9 mouse cellular contexts compared by ENCODE assay signal in genomic region chr12:84546028-84546427, GRCm38 (mm10). TPM values are rescaled to one million over a fixed set of nuclear protein-coding genes. Genes with fewer than 3 reads are reported as not detected.
DNase-seq lines count a peak whose midpoint lies in the region; ATAC-seq and TF ChIP-seq lines count a peak whose summit lies in the region.
"Had no signal": no experiment of that assay in that cellular context is flagged by ENCODE, and none has a peak within 500 bp of the region (broad histone marks: within the 10 kb centered on the region; RNA-seq: fewer than 3 reads in every experiment).

No protein-coding gene starts in this region.

- H3K4me1 ChIP-seq in E14TG2a.4 (replicated peaks; ENCODE audit: low read depth, low read length), result peaks cover 34% of the 10 kb centered on the region
- no peaks in the 10 kb centered on the region for H3K4me1 ChIP-seq in bone marrow macrophage, adult 2 months (ENCODE audit: control insufficient read depth, insufficient read depth, low read length)
- H3K4me1 ChIP-seq in embryonic facial prominence, embryonic 15.5 days, result no peaks in the 10 kb centered on the region
- no peaks in the 10 kb centered on the region for H3K4me1 ChIP-seq in heart, postnatal 0 days (ENCODE audit: control insufficient read depth, insufficient read depth)
- H3K4me1 ChIP-seq in lung, adult 2 months (ENCODE audit: control insufficient read depth, insufficient read depth, low read length), result no peaks in the 10 kb centered on the region

- peak; percentile 67; the same call in 1 of the 2 replicates for ATAC-seq in embryonic facial prominence, embryonic 15.5 days (ENCODE audit: insufficient number of reproducible peaks, low FRiP score, low TSS enrichment, low read depth)
- peak; percentile 69 for ATAC-seq in heart, postnatal 0 days (ENCODE audit: insufficient read depth, low read depth)
- ATAC-seq in neutrophil, adult 5-6 weeks (ENCODE audit: extremely low read depth, insufficient number of reproducible peaks, low FRiP score, poor library complexity, severe bottlenecking), result peak; percentile 66

- TF ChIP-seq EP300 in heart, postnatal 0 days (IDR thresholded peaks at IDR 0.05; ENCODE audit: low read depth), result no peak

- no peak overlapping the region for H3K9ac ChIP-seq in embryonic facial prominence, embryonic 15.5 days
- H3K9ac ChIP-seq in heart, postnatal 0 days (replicated peaks; ENCODE audit: low read depth, low read length), result no peak overlapping the region

- no peak overlapping the region for H3K27ac ChIP-seq in bone marrow macrophage, adult 2 months (ENCODE audit: insufficient read depth, low read depth, low read length)
- no peak overlapping the region for H3K27ac ChIP-seq in embryonic facial prominence, embryonic 15.5 days (replicated peaks)
- H3K27ac ChIP-seq in heart, postnatal 0 days (ENCODE audit: low read depth), result no peak overlapping the region

- no peak for TF ChIP-seq POLR2A in bone marrow macrophage, adult 2 months (IDR thresholded peaks at IDR 0.05; ENCODE audit: borderline replicate concordance, low read depth, low read length)
- TF ChIP-seq POLR2A in lung, adult 2 months (IDR thresholded peaks at IDR 0.05; ENCODE audit: borderline replicate concordance, extremely low read depth, low read depth, low read length), result no peak

- H3K9me3 ChIP-seq in E14TG2a.4 (ENCODE audit: low read length), result no peaks in the 10 kb centered on the region
- no peaks in the 10 kb centered on the region for H3K9me3 ChIP-seq in embryonic facial prominence, embryonic 15.5 days (replicated peaks)
- no peaks in the 10 kb centered on the region for H3K9me3 ChIP-seq in heart, postnatal 0 days (replicated peaks; ENCODE audit: control insufficient read depth, low read length)

- 0 out of 2 replicates have a peak, but pooled peaks cover 3% of the 10 kb centered on the region for H3K27me3 ChIP-seq in E14TG2a.4 (ENCODE audit: insufficient read depth, low read length)
- no peaks in the 10 kb centered on the region for H3K27me3 ChIP-seq in embryonic facial prominence, embryonic 15.5 days
- no peaks in the 10 kb centered on the region for H3K27me3 ChIP-seq in heart, postnatal 0 days (ENCODE audit: control insufficient read depth, insufficient read depth, low read length)

- H3K36me3 ChIP-seq in E14TG2a.4 (ENCODE audit: insufficient read depth, low read length), result no peaks in the 10 kb centered on the region
- H3K36me3 ChIP-seq in embryonic facial prominence, embryonic 15.5 days, result no peaks in the 10 kb centered on the region
- no peaks in the 10 kb centered on the region for H3K36me3 ChIP-seq in heart, postnatal 0 days (replicated peaks; ENCODE audit: control insufficient read depth, insufficient read depth, low read length)

- no peak overlapping the region for H3K4me3 ChIP-seq in E14TG2a.4 (replicated peaks; ENCODE audit: low read length)
- H3K4me3 ChIP-seq in bone marrow macrophage, adult 2 months (ENCODE audit: insufficient read depth, low read length), result no peak overlapping the region
- H3K4me3 ChIP-seq in embryonic facial prominence, embryonic 15.5 days (replicated peaks), result no peak overlapping the region
- no peak overlapping the region for H3K4me3 ChIP-seq in heart, postnatal 0 days (ENCODE audit: low read depth, low read length)
- H3K4me3 ChIP-seq in lung, adult 2 months (replicated peaks; ENCODE audit: extremely low read depth, low read depth, low read length), result no peak overlapping the region

- TF ChIP-seq CTCF in E14TG2a.4 (conservative IDR thresholded peaks at IDR 0.05; ENCODE audit: low read length), result peak; percentile 98
- peak; percentile 52 for TF ChIP-seq CTCF in bone marrow macrophage, adult 2 months (IDR thresholded peaks at IDR 0.05; ENCODE audit: low read depth, low read length)
- peak; percentile 86 for TF ChIP-seq CTCF in heart, postnatal 0 days (IDR thresholded peaks at IDR 0.05; ENCODE audit: low read depth)
- TF ChIP-seq CTCF in lung, adult 2 months (IDR thresholded peaks at IDR 0.05; ENCODE audit: insufficient read depth, low read length), result peak; percentile 87

- WGBS in embryonic facial prominence, embryonic 15.5 days, result 4% methylated on average over 12 of the region's 12 CpGs
- 6% methylated on average over 12 of the region's 12 CpGs for whole genome bisulfite sequencing in heart, postnatal 0 days
- 4% methylated on average over 12 of the region's 12 CpGs for WGBS in lung, adult 2 months

- no peak overlapping the region for H3K4me2 ChIP-seq in embryonic facial prominence, embryonic 15.5 days (replicated peaks)
- no peak overlapping the region for H3K4me2 ChIP-seq in heart, postnatal 0 days (ENCODE audit: low read depth, low read length)

- DNase-seq in heart, postnatal 0 days (ENCODE audit: low spot score), result peak; percentile 67
- DNase-seq in kidney, postnatal 10 days, result peak; percentile 79
- DNase-seq in lung, adult 2 months, result peak; percentile 54
- DNase-seq in urinary bladder, adult 2 months (ENCODE audit: low spot score), result peak; percentile 31

RNA-seq across cellular contexts. Expression of gene Vsx2, which starts 23.5 kb away (rescaled TPM):
- not detected in 2 replicates for polyA plus RNA-seq in bone marrow macrophage, adult 2 months (2012; ENCODE audit: insufficient read depth, insufficient read length, missing spikeins)
- 0.07 and 0.28 TPM in 2 replicates for polyA plus RNA-seq in embryonic facial prominence, embryonic 15.5 days (2015; fragmentation: Nextera tagmentation; extraction: Ambion mirVana)
- not detected in 2 replicates for total RNA-seq in heart, postnatal 0 days (2014; rRNA removed; ENCODE audit: low replicate concordance)
- not detected in 2 replicates for polyA plus RNA-seq in heart, postnatal 0 days (2015; fragmentation: Nextera tagmentation; extraction: Ambion mirVana)
- not detected in 2 replicates for polyA plus RNA-seq in lung, adult 2 months (2012; rRNA removed)
- total RNA-seq in neutrophil, adult 5-6 weeks (2017), result not detected in 2 replicates
- polyA plus RNA-seq in urinary bladder, adult 2 months (2012; rRNA removed), result 0.01 TPM in 1 of 2 replicates, not detected in the other
- polyA plus RNA-seq: large intestine, adult 2 months had no signal
